Mouse (Mus musculus): ENCODE data around the gene Rbms1.

Gene Rbms1

GRCm38 (mm10) chr2:60712891-60713290 lies 250.1 kb downstream of the Rbms1 start:
- no peak for DNase-seq (ENCODE audit: low read depth, low spot score)

- no peak for DNase-seq (ENCODE audit: low read depth, low spot score)
Observed at GRCm38 (mm10) chr2:60712483-60712882, 250.5 kb downstream of the Rbms1 start.

- DNase-seq (ENCODE audit: low read depth, low spot score), result peak; percentile 16
Observed at GRCm38 (mm10) chr2:60711098-60711880, 251.7 kb downstream of the Rbms1 start.

DNA sequence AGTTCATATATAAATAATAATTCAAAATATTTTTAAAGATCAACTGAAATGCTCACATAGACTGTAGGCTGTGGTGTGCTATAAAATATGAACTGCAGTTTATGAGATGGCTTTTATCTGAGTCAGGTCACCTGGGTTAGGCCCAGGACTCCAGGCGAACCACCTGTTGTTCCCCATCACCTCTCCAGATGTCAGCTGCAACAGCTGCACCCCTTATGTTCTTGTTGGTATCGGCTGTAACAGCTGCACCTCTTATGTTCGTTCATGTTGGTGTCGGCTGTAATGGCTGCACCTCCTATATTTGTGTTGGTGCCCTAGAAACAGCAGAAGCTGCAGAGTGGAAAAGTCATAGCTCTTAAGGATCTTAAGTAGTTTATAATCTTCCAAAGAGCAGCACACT lies 252.7 kb downstream of the Rbms1 start:
- no peak for DNase-seq (ENCODE audit: low read depth, low spot score)

GRCm38 (mm10) chr2:60708671-60709070 lies 254.3 kb downstream of the Rbms1 start:
- DNase-seq (ENCODE audit: low read depth, low spot score), result no peak

- DNase-seq (ENCODE audit: low read depth, low spot score), result no peak
Observed at GRCm38 (mm10) chr2:60706866-60707265, 256.1 kb downstream of the Rbms1 start.

DNA sequence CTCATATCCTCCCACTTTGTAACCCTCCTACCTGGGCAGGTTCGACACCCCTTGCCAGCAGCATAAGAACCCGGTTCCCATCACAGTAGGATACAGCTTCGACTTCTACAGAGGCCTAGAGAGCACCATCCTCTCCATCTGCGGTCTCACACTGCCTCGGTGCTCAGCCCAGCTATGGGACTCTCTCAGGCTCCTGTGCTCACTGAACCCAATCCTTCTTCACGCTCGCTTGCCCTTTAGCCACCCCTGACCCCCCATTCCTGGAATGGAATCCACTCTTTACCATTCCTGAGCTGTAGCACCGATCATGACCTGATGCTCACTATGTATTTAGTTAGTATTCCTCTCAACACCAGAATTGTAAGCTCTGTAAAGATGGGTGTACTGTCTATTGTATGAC lies 257.6 kb downstream of the Rbms1 start:
- DNase-seq (ENCODE audit: low read depth, low spot score), result no peak

- DNase-seq (ENCODE audit: low read depth, low spot score), result no peak
Observed at GRCm38 (mm10) chr2:60703315-60703714, 259.7 kb downstream of the Rbms1 start.

DNA sequence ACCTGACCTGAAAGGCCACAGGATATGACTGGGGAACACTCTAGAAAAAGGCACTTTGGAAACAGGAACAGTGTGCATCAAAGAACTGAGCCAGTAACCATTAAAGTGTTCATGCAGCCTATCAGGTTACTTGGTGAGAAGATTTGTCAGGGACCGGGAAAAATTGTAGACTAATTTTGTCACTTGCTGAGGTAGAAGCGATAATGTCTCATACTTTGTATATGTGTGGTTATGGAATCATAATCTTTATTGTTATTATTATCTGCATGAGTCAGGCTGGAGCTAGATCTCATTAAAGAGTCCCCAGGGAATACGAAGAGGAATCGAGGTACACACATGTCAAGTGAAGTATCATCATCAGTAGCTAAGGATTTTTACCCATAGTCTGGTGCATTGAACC lies 262.0 kb downstream of the Rbms1 start:
- DNase-seq (ENCODE audit: low read depth, low spot score), result no peak
